Mouse (Mus musculus): ENCODE measurements around the gene Il1f10. TPM values are rescaled to one million over a fixed set of nuclear protein-coding genes. Genes with fewer than 3 reads are reported as not detected.

Il1f10 gene
- polyA plus RNA-seq, 1 experiment from 2014 or later, result not detected

DNA sequence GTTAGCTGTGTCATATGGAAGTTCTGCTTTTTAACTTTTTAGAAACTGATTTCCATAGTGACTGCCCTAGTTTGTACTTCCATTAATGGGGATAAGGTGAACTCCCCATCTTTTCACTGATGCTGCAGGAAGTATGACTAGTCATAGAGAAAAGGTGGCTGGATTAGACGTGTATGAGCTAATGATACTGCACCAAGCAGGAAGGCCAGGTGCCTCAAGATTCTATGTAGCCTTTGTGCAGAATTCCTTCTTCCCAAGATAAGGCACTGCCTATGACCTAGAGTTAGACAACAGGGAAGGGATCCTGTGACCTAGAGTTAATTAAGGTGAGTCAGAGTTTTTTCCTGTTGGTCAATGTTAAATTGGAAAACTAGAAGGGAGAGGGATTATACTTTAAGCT lies 25.9 kb downstream of the Il1f10 start:
- no peaks in the 10 kb centered on the region for H3K9me3 ChIP-seq (ENCODE audit: control insufficient read depth, low read length)
- H3K27ac ChIP-seq (replicated peaks in 1 of 2; ENCODE audit: control insufficient read depth in 1 of 2, insufficient read depth in 1 of 2, low read depth in 2 of 2, low read length in 2 of 2), result no peak overlapping the region
- H3K4me2 ChIP-seq (ENCODE audit: low read length), result no peak overlapping the region
- no peak for ATAC-seq (ENCODE audit: insufficient number of reproducible peaks, insufficient read depth, low FRiP score, low read depth)
- H3K27me3 ChIP-seq (ENCODE audit: control insufficient read depth, insufficient read depth, low read length), result no peaks in the 10 kb centered on the region
- H3K36me3 ChIP-seq (ENCODE audit: control insufficient read depth, insufficient read depth, low read length), result no peaks in the 10 kb centered on the region
- WGBS, result 61% methylated on average over 1 of the region's 1 CpGs
- H3K4me3 ChIP-seq (ENCODE audit: control insufficient read depth in 1 of 2, insufficient read depth in 1 of 2, low read depth in 1 of 2, low read length in 2 of 2), result no peak overlapping the region
- H3K9ac ChIP-seq (ENCODE audit: low read length), result no peak overlapping the region
- H3K4me1 ChIP-seq (ENCODE audit: control insufficient read depth in 2 of 2, insufficient read depth in 2 of 2, low read length in 2 of 2), result no peaks in the 10 kb centered on the region

DNA sequence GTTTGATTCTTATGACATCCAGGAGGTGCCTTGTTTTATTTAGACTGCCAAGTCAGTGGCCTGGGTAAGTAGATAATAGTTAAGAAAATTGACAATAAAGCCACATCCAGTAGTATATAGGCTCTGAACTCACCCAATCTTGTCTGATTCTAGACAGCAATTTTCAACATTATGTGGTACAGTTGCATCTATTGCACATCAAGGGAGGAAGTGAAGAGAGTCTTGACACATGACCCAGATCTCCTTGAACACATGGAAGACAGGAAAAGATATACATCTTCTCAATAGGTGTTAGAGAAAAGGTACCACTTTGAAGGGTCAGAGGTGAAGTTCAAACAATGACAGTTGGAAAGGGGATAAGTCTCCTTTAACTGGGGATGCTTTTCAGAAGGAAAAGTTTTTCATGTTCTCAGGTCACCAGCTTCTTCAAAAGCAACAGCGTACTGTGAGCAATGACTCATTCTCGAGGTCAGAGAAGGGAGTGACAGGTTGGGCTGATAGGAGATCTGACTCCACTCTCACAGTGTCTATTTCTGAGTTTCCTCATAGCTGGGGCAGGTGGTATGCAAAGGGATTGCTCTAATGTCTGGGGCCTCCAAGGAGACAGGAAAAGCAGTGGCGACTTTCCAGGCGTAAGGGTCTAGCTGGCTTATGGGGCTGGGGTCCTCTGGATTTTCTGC lies 27.1 kb downstream of the Il1f10 start:
- no peak overlapping the region for H3K27ac ChIP-seq (replicated peaks in 1 of 2; ENCODE audit: control insufficient read depth in 1 of 2, insufficient read depth in 1 of 2, low read depth in 2 of 2, low read length in 2 of 2)
- H3K9me3 ChIP-seq (ENCODE audit: control insufficient read depth, low read length), result no peaks in the 10 kb centered on the region
- no peak overlapping the region for H3K4me3 ChIP-seq (ENCODE audit: control insufficient read depth in 1 of 2, insufficient read depth in 1 of 2, low read depth in 1 of 2, low read length in 2 of 2)
- ATAC-seq (ENCODE audit: insufficient number of reproducible peaks, insufficient read depth, low FRiP score, low read depth), result no peak
- H3K36me3 ChIP-seq (ENCODE audit: control insufficient read depth, insufficient read depth, low read length), result no peaks in the 10 kb centered on the region
- H3K9ac ChIP-seq (ENCODE audit: low read length), result no peak overlapping the region
- 43% methylated on average over 4 of the region's 4 CpGs for WGBS
- no peaks in the 10 kb centered on the region for H3K4me1 ChIP-seq (ENCODE audit: control insufficient read depth in 2 of 2, insufficient read depth in 2 of 2, low read length in 2 of 2)
- no peaks in the 10 kb centered on the region for H3K27me3 ChIP-seq (ENCODE audit: control insufficient read depth, insufficient read depth, low read length)
- no peak overlapping the region for H3K4me2 ChIP-seq (ENCODE audit: low read length)

GRCm38 (mm10) chr2:24335333-24335732 lies 44.3 kb downstream of the Il1f10 start:
- H3K4me3 ChIP-seq (ENCODE audit: control insufficient read depth in 1 of 2, insufficient read depth in 1 of 2, low read depth in 1 of 2, low read length in 2 of 2), result no peak overlapping the region
- no peaks in the 10 kb centered on the region for H3K9me3 ChIP-seq (ENCODE audit: control insufficient read depth, low read length)
- H3K36me3 ChIP-seq (ENCODE audit: control insufficient read depth, insufficient read depth, low read length), result no peaks in the 10 kb centered on the region
- 39% methylated on average over 3 of the region's 3 CpGs for WGBS
- H3K27ac ChIP-seq (replicated peaks in 1 of 2; ENCODE audit: control insufficient read depth in 1 of 2, insufficient read depth in 1 of 2, low read depth in 2 of 2, low read length in 2 of 2), result no peak overlapping the region
- no peak for ATAC-seq (ENCODE audit: insufficient number of reproducible peaks, insufficient read depth, low FRiP score, low read depth)
- no peaks in the 10 kb centered on the region for H3K27me3 ChIP-seq (ENCODE audit: control insufficient read depth, insufficient read depth, low read length)
- H3K4me1 ChIP-seq (ENCODE audit: control insufficient read depth in 2 of 2, insufficient read depth in 2 of 2, low read length in 2 of 2), result peaks cover 2 to 6% of the 10 kb centered on the region in 2 experiments; a peak in 2 of 4 replicates
- no peak overlapping the region; the same call in 1 of the 2 replicates for H3K9ac ChIP-seq (ENCODE audit: low read length)
- H3K4me2 ChIP-seq (ENCODE audit: low read length), result no peak overlapping the region

DNA sequence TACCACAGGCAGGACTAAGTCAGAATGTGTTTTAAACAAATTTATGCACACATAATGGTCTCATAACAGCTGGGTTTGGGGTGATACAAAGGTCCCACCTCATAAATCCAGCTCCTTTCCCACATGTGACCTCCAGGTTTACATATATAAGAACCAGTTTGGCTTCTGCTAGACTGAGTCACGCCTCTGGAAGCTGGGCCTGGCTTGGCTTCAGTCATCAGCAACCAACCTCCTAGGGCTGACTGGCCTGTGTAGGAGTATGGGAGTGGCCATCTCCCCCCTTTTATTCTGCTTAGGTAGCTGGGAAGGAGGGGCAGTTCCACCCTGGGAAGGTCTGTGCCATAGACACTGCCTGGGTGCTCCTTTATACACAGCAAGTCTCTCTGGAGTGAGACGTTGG lies 45.5 kb downstream of the Il1f10 start, which contains the start of gene Il1rn:
TSS of gene Il1rn (plus strand) at position 309 of the 400 bp plus-strand sequence.
- Histone ChIP-seq H3K9ac (ENCODE audit: low read length) (no peak within 1 kb of the TSS), H3K9me3 (ENCODE audit: control insufficient read depth, low read length) (no peaks in the 10 kb centered on the region), H3K4me1 (ENCODE audit: control insufficient read depth in 2 of 2, insufficient read depth in 2 of 2, low read length in 2 of 2) (peaks cover 2 to 6% of the 10 kb centered on the region in 2 experiments; a peak in 2 of 4 replicates), H3K27ac (replicated peaks in 1 of 2; ENCODE audit: control insufficient read depth in 1 of 2, insufficient read depth in 1 of 2, low read depth in 2 of 2, low read length in 2 of 2) (no peak within 1 kb of the TSS), H3K4me3 (ENCODE audit: control insufficient read depth in 1 of 2, insufficient read depth in 1 of 2, low read depth in 1 of 2, low read length in 2 of 2) (no peak within 1 kb of the TSS), H3K4me2 (ENCODE audit: low read length) (no peak within 1 kb of the TSS), H3K27me3 (ENCODE audit: control insufficient read depth, insufficient read depth, low read length) (no peaks in the 10 kb centered on the region), H3K36me3 (ENCODE audit: control insufficient read depth, insufficient read depth, low read length) (no peaks in the 10 kb centered on the region)
- WGBS, result 76% methylated on average over 2 of the region's 2 CpGs
- no peak for ATAC-seq (ENCODE audit: insufficient number of reproducible peaks, insufficient read depth, low FRiP score, low read depth)

GRCm38 (mm10) chr2:24341395-24341885 lies 50.4 kb downstream of the Il1f10 start:
- 57% methylated on average over 3 of the region's 3 CpGs for WGBS

More at GRCm38 (mm10) chr2:24341395-24341885, 50.4 kb downstream of the Il1f10 start:
- no peak overlapping the region for H3K27ac ChIP-seq (replicated peaks in 1 of 2; ENCODE audit: control insufficient read depth in 1 of 2, insufficient read depth in 1 of 2, low read depth in 2 of 2, low read length in 2 of 2)
- H3K27me3 ChIP-seq (ENCODE audit: control insufficient read depth, insufficient read depth, low read length), result no peaks in the 10 kb centered on the region
- no peak overlapping the region for H3K4me2 ChIP-seq (ENCODE audit: low read length)
- ATAC-seq (ENCODE audit: insufficient number of reproducible peaks, insufficient read depth, low FRiP score, low read depth), result no peak
- H3K9me3 ChIP-seq (ENCODE audit: control insufficient read depth, low read length), result no peaks in the 10 kb centered on the region
- no peak overlapping the region for H3K9ac ChIP-seq (ENCODE audit: low read length)
- no peak overlapping the region for H3K4me3 ChIP-seq (ENCODE audit: control insufficient read depth in 1 of 2, insufficient read depth in 1 of 2, low read depth in 1 of 2, low read length in 2 of 2)
- H3K36me3 ChIP-seq (ENCODE audit: control insufficient read depth, insufficient read depth, low read length), result no peaks in the 10 kb centered on the region
- H3K4me1 ChIP-seq (ENCODE audit: control insufficient read depth in 2 of 2, insufficient read depth in 2 of 2, low read length in 2 of 2), result no peaks in the 10 kb centered on the region

Other genes starting within 250 kb of the Il1f10 start
- gene Hnmt, start 241.8 kb upstream of the Il1f10 start, polyA plus RNA-seq (2014; fragmentation: Nextera tagmentation; extraction: Ambion mirVana), result 4.3 and 6.0 TPM in 2 replicates
- gene Tbpl2, start 194.6 kb upstream of the Il1f10 start, polyA plus RNA-seq (2014; fragmentation: Nextera tagmentation; extraction: Ambion mirVana), result not detected in 2 replicates
- not detected in 2 replicates for gene Il1f8, start 138.0 kb upstream of the Il1f10 start, polyA plus RNA-seq (2014; fragmentation: Nextera tagmentation; extraction: Ambion mirVana)
- not detected in 2 replicates for gene Il1f9, start 104.7 kb upstream of the Il1f10 start, polyA plus RNA-seq (2014; fragmentation: Nextera tagmentation; extraction: Ambion mirVana)
- gene Il1f6, start 75.8 kb upstream of the Il1f10 start, polyA plus RNA-seq (2014; fragmentation: Nextera tagmentation; extraction: Ambion mirVana), result not detected in 2 replicates
- not detected in 2 replicates for gene Il1f5, start 14.2 kb upstream of the Il1f10 start, polyA plus RNA-seq (2014; fragmentation: Nextera tagmentation; extraction: Ambion mirVana)
- gene Il1rn, start 45.7 kb downstream of the Il1f10 start, polyA plus RNA-seq (2014; fragmentation: Nextera tagmentation; extraction: Ambion mirVana), result 0.42 and 1.6 TPM in 2 replicates
- 1.2 and 1.4 TPM in 2 replicates for gene Psd4, start 76.4 kb downstream of the Il1f10 start, polyA plus RNA-seq (2014; fragmentation: Nextera tagmentation; extraction: Ambion mirVana)
- gene Pax8, start 184.4 kb downstream of the Il1f10 start, polyA plus RNA-seq (2014; fragmentation: Nextera tagmentation; extraction: Ambion mirVana), result not detected in 2 replicates

Measured in heart, embryonic 14.5 days (tissue).